Mouse (Mus musculus): ENCODE measurements around the gene Cd200r2. TPM values are rescaled to one million over a fixed set of nuclear protein-coding genes. Genes with fewer than 3 reads are reported as not detected.
"Not testable (repeated sequence)": the region's sequence is repeated elsewhere in the genome, so short reads cannot be mapped to it uniquely, and the experiment has no call there.

Gene Cd200r2
- not detected in 2 replicates for polyA plus RNA-seq (2015; fragmentation: Nextera tagmentation; extraction: Ambion mirVana)

- no peaks in the 10 kb centered on the region for H3K36me3 ChIP-seq
- no peak within 1 kb of the TSS for H3K4me3 ChIP-seq
- H3K4me2 ChIP-seq, result no peak within 1 kb of the TSS
- no peaks in the 10 kb centered on the region for H3K9me3 ChIP-seq
- H3K9ac ChIP-seq, result no peak within 1 kb of the TSS
- H3K27ac ChIP-seq, result no peak within 1 kb of the TSS
- H3K4me1 ChIP-seq, result no peaks in the 10 kb centered on the region
- ATAC-seq (ENCODE audit: borderline replicate concordance, extremely low read depth, low FRiP score, low TSS enrichment), result no peak
- H3K27me3 ChIP-seq, result no peaks in the 10 kb centered on the region
- WGBS, result 82% methylated on average over 2 of the region's 2 CpGs
Measured at GRCm38 (mm10) chr16:44866797-44867196, at the start of gene Cd200r2. Gene Cd200r2 (plus strand): TSS chr16:44867097.

- Histone ChIP-seq H3K36me3 (no peaks in the 10 kb centered on the region), H3K4me1 (no peaks in the 10 kb centered on the region), H3K27me3 (no peaks in the 10 kb centered on the region), H3K4me3 (no peak overlapping the region), H3K9me3 (no peaks in the 10 kb centered on the region), H3K4me2 (no peak overlapping the region), H3K9ac (no peak overlapping the region), H3K27ac (no peak overlapping the region)
- ATAC-seq (ENCODE audit: borderline replicate concordance, extremely low read depth, low FRiP score, low TSS enrichment), result no peak
- WGBS, result 43% methylated on average over 1 of the region's 1 CpGs
Measured at GRCm38 (mm10) chr16:44818010-44818409, 48.9 kb upstream of the Cd200r2 start.

- Histone ChIP-seq H3K4me1 (no peaks in the 10 kb centered on the region), H3K36me3 (no peaks in the 10 kb centered on the region), H3K9ac (no peak overlapping the region), H3K27me3 (no peaks in the 10 kb centered on the region), H3K4me3 (no peak overlapping the region), H3K9me3 (no peaks in the 10 kb centered on the region), H3K27ac (no peak overlapping the region), H3K4me2 (no peak overlapping the region)
- ATAC-seq (ENCODE audit: borderline replicate concordance, extremely low read depth, low FRiP score, low TSS enrichment), result no peak
- 71% methylated on average over 4 of the region's 4 CpGs for WGBS
Measured at GRCm38 (mm10) chr16:44820545-44820944, 46.4 kb upstream of the Cd200r2 start.

GRCm38 (mm10) chr16:44832286-44832685 is 34.6 kb upstream of the Cd200r2 start:
- no peak overlapping the region for H3K4me3 ChIP-seq
- no peaks in the 10 kb centered on the region for H3K4me1 ChIP-seq
- no peak for ATAC-seq (ENCODE audit: borderline replicate concordance, extremely low read depth, low FRiP score, low TSS enrichment)
- H3K9me3 ChIP-seq, result no peaks in the 10 kb centered on the region
- 33% methylated on average over 3 of the region's 3 CpGs for WGBS
- no peaks in the 10 kb centered on the region for H3K36me3 ChIP-seq
- H3K9ac ChIP-seq, result no peak overlapping the region
- H3K27ac ChIP-seq, result no peak overlapping the region
- H3K27me3 ChIP-seq, result no peaks in the 10 kb centered on the region
- H3K4me2 ChIP-seq, result no peak overlapping the region

GRCm38 (mm10) chr16:44833189-44833588 is 33.7 kb upstream of the Cd200r2 start:
- not testable (repeated sequence) for H3K27ac ChIP-seq; H3K9me3 ChIP-seq; H3K4me3 ChIP-seq; H3K27me3 ChIP-seq; H3K4me2 ChIP-seq; H3K4me1 ChIP-seq; H3K36me3 ChIP-seq; H3K9ac ChIP-seq; ATAC-seq (ENCODE audit: borderline replicate concordance, extremely low read depth, low FRiP score, low TSS enrichment)
- 34% methylated on average over 2 of the region's 2 CpGs for WGBS

GRCm38 (mm10) chr16:44875178-44875577 is 8.3 kb downstream of the Cd200r2 start:
- Histone ChIP-seq H3K9ac (no peak overlapping the region), H3K9me3 (no peaks in the 10 kb centered on the region), H3K4me1 (no peaks in the 10 kb centered on the region), H3K36me3 (no peaks in the 10 kb centered on the region), H3K27ac (no peak overlapping the region), H3K27me3 (no peaks in the 10 kb centered on the region), H3K4me3 (no peak overlapping the region), H3K4me2 (no peak overlapping the region)
- no peak for ATAC-seq (ENCODE audit: borderline replicate concordance, extremely low read depth, low FRiP score, low TSS enrichment)
- 31% methylated on average over 1 of the region's 1 CpGs for WGBS

GRCm38 (mm10) chr16:44876625-44877024 is 9.7 kb downstream of the Cd200r2 start:
- 48% methylated on average over 5 of the region's 5 CpGs for WGBS
- no peak overlapping the region for H3K4me2 ChIP-seq
- no peaks in the 10 kb centered on the region for H3K36me3 ChIP-seq
- no peak overlapping the region for H3K4me3 ChIP-seq
- H3K9ac ChIP-seq, result no peak overlapping the region
- no peak overlapping the region for H3K27ac ChIP-seq
- H3K4me1 ChIP-seq, result no peaks in the 10 kb centered on the region
- H3K9me3 ChIP-seq, result no peaks in the 10 kb centered on the region
- no peak for ATAC-seq (ENCODE audit: borderline replicate concordance, extremely low read depth, low FRiP score, low TSS enrichment)
- H3K27me3 ChIP-seq, result no peaks in the 10 kb centered on the region

GRCm38 (mm10) chr16:44877595-44877994 is 10.7 kb downstream of the Cd200r2 start:
- ATAC-seq (ENCODE audit: borderline replicate concordance, extremely low read depth, low FRiP score, low TSS enrichment), result no peak
- WGBS, result 68% methylated on average over 6 of the region's 6 CpGs

GRCm38 (mm10) chr16:44890814-44891213 is 23.9 kb downstream of the Cd200r2 start:
- H3K4me2 ChIP-seq, result no peak overlapping the region
- H3K4me3 ChIP-seq, result no peak overlapping the region
- H3K27me3 ChIP-seq, result no peaks in the 10 kb centered on the region
- H3K36me3 ChIP-seq, result no peaks in the 10 kb centered on the region
- no peaks in the 10 kb centered on the region for H3K9me3 ChIP-seq
- no peaks in the 10 kb centered on the region for H3K4me1 ChIP-seq
- H3K27ac ChIP-seq, result no peak overlapping the region
- no peak overlapping the region for H3K9ac ChIP-seq
- 43% methylated on average over 1 of the region's 1 CpGs for WGBS
- no peak for ATAC-seq (ENCODE audit: borderline replicate concordance, extremely low read depth, low FRiP score, low TSS enrichment)

More at GRCm38 (mm10) chr16:44877595-44877994, 10.7 kb downstream of the Cd200r2 start:
- Histone ChIP-seq H3K36me3 (no peaks in the 10 kb centered on the region), H3K27ac (no peak overlapping the region), H3K4me1 (no peaks in the 10 kb centered on the region), H3K9me3 (no peaks in the 10 kb centered on the region), H3K4me2 (no peak overlapping the region), H3K9ac (no peak overlapping the region), H3K4me3 (no peak overlapping the region), H3K27me3 (no peaks in the 10 kb centered on the region)

- H3K27me3 ChIP-seq, result no peaks in the 10 kb centered on the region
- WGBS, result 80% methylated on average over 1 of the region's 1 CpGs
- ATAC-seq (ENCODE audit: borderline replicate concordance, extremely low read depth, low FRiP score, low TSS enrichment), result no peak
Measured at GRCm38 (mm10) chr16:44932016-44932415, 65.1 kb downstream of the Cd200r2 start.

GRCm38 (mm10) chr16:44943468-44943867 is 76.6 kb downstream of the Cd200r2 start, which contains the start of gene Cd200r3:
Gene Cd200r3 (plus strand): TSS chr16:44943678.
- Histone ChIP-seq H3K4me2 (no peak within 1 kb of the TSS), H3K4me1 (no peaks in the 10 kb centered on the region), H3K4me3 (no peak within 1 kb of the TSS), H3K27ac (no peak within 1 kb of the TSS), H3K9ac (no peak within 1 kb of the TSS), H3K27me3 (no peaks in the 10 kb centered on the region), H3K9me3 (no peaks in the 10 kb centered on the region), H3K36me3 (no peaks in the 10 kb centered on the region)
- ATAC-seq (ENCODE audit: borderline replicate concordance, extremely low read depth, low FRiP score, low TSS enrichment), result no peak
- whole genome bisulfite sequencing, result 47% methylated on average over 3 of the region's 3 CpGs

More at GRCm38 (mm10) chr16:44932016-44932415, 65.1 kb downstream of the Cd200r2 start:
- Histone ChIP-seq H3K4me2 (no peak overlapping the region), H3K9ac (no peak overlapping the region), H3K9me3 (no peaks in the 10 kb centered on the region), H3K36me3 (no peaks in the 10 kb centered on the region), H3K4me3 (no peak overlapping the region), H3K4me1 (no peaks in the 10 kb centered on the region), H3K27ac (no peak overlapping the region)

- ATAC-seq (ENCODE audit: borderline replicate concordance, extremely low read depth, low FRiP score, low TSS enrichment), result no peak
Measured at GRCm38 (mm10) chr16:44951360-44952114, 84.6 kb downstream of the Cd200r2 start.

More at GRCm38 (mm10) chr16:44951360-44952114, 84.6 kb downstream of the Cd200r2 start:
- H3K36me3 ChIP-seq, result no peaks in the 10 kb centered on the region
- WGBS, result 67% methylated on average over 4 of the region's 4 CpGs
- H3K9me3 ChIP-seq, result no peaks in the 10 kb centered on the region
- H3K4me3 ChIP-seq, result no peak overlapping the region
- H3K27me3 ChIP-seq, result no peaks in the 10 kb centered on the region
- no peaks in the 10 kb centered on the region for H3K4me1 ChIP-seq
- H3K27ac ChIP-seq, result no peak overlapping the region
- H3K4me2 ChIP-seq, result no peak overlapping the region
- H3K9ac ChIP-seq, result no peak overlapping the region
